Mouse (Mus musculus): ENCODE data around the gene Fmod.

GRCm38 (mm10) chr1:134037172-134037571, at the start of gene Fmod:
- no peak for TF ChIP-seq CTCF (IDR thresholded peaks at IDR 0.05)
- no peak for TF ChIP-seq EP300 (IDR thresholded peaks at IDR 0.05)
